Mouse (Mus musculus): ENCODE measurements at regions not wholly inside any gene's neighbourhood (a gene's known extent, or its start where the extent isn't known, plus 50 kb on each side); places are given as distances from the start of the nearest gene placed in this dataset.
A peak's percentile ranks its signal among the peaks of the same experiment; 100 is the strongest.

DNA sequence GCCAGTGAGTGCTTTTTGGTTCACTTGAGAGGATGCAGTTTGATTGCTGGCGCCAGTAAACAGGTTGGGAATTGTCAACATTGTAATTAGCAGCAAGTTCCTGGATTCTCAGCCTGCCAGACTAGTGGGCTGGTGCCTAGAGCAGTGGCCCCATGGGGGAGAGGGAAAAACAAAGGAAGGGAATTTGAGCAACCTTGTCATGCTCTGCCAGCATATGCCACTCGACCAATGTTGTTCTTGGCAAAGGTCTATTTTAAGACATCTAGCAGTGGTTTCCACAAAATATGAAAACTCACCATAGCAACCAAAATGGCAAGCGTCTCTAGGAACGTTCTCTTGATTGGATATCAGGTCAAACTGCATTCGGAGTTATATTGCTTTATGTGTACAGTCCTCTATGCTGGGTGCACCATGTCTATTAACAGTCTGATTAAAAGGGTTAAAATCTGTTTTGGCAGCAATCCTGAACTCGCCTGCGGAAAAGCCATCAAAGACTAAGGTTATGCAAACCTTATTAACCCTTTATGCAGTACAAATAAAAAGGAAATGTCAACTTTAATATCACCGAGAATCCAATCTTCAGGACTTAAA, 118.1 kb upstream of the Dpyd start:
- H3K36me3 ChIP-seq (ENCODE audit: control insufficient read depth, insufficient read depth, low read length) = no peaks in the 10 kb centered on the region
- no peaks in the 10 kb centered on the region for H3K27me3 ChIP-seq (ENCODE audit: control insufficient read depth, insufficient read depth, low read length)
- H3K9ac ChIP-seq (ENCODE audit: low read depth, low read length) = no peak overlapping the region
- peak overlapping the region; percentile 29; the same call in 1 of the 2 replicates for H3K4me3 ChIP-seq (ENCODE audit: insufficient read depth, low read depth, low read length)
- WGBS = 22% methylated on average over 8 of the region's 8 CpGs
- H3K27ac ChIP-seq (replicated peaks; ENCODE audit: insufficient read depth, low read depth, low read length) = no peak overlapping the region
- H3K4me1 ChIP-seq (ENCODE audit: control insufficient read depth, insufficient read depth, low read length) = no peaks in the 10 kb centered on the region
- DNase-seq (ENCODE audit: extremely low read depth, low read depth, low spot score) = peak; percentile 63
- no peak for TF ChIP-seq POLR2A (IDR thresholded peaks at IDR 0.05; ENCODE audit: extremely low read depth, insufficient read depth, low read length)
- no peak for TF ChIP-seq CTCF (IDR thresholded peaks at IDR 0.05; ENCODE audit: low read depth, low read length)
- H3K79me2 ChIP-seq (ENCODE audit: control insufficient read depth, insufficient read depth, low read length) = no peaks in the 10 kb centered on the region

DNA sequence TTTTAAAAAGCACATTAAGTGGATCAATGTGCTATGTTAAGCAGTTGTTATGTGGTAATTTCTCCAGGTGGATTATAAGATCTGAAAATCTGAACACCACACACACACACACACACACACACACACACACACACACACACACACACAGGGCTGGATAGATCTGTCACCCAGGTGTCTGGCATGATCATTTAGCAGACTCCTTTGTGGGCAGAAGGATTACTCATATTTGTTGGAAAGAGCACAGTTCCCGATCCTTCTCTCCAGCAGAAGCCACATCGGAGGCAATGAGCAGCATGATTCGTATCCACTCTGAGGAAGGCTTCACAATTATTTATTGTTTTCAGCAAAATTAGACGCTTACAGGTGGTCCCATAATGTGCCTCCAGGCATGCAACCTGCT, 116.6 kb upstream of the Dpyd start:
- WGBS = 89% methylated on average over 4 of the region's 4 CpGs
- H3K4me1 ChIP-seq (ENCODE audit: control insufficient read depth, insufficient read depth, low read length) = no peaks in the 10 kb centered on the region
- no peak for TF ChIP-seq POLR2A (IDR thresholded peaks at IDR 0.05; ENCODE audit: extremely low read depth, insufficient read depth, low read length)
- TF ChIP-seq CTCF (IDR thresholded peaks at IDR 0.05; ENCODE audit: low read depth, low read length) = no peak

DNA sequence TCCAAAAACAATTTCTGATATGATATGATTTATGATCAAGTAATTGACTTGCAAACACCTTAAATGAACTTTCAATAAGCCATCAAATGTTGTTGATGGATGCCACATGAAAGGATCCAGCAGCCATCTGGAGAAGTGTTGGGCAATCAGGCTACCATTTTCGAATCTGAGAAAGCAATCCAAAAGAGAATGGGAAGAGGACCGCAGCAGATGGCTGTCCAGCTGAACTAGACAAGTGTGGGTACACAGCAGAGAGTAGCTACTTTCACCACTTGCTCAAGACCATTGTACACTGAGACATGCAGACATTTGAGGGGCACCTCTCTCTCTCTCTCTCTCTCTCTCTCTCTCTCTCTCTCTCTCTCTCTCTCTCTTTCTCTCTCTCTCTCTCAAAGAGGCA, 102.3 kb upstream of the Dpyd start:
- H3K4me1 ChIP-seq (ENCODE audit: control insufficient read depth, insufficient read depth, low read length) = peaks cover 2% of the 10 kb centered on the region; the same call in 1 of the 2 replicates
- WGBS = 84% methylated on average over 2 of the region's 2 CpGs
- H3K4me3 ChIP-seq (ENCODE audit: insufficient read depth, low read depth, low read length) = no peak overlapping the region
- no peaks in the 10 kb centered on the region for H3K27me3 ChIP-seq (ENCODE audit: control insufficient read depth, insufficient read depth, low read length)
- H3K79me2 ChIP-seq (ENCODE audit: control insufficient read depth, insufficient read depth, low read length) = no peaks in the 10 kb centered on the region
- no peak overlapping the region for H3K9ac ChIP-seq (ENCODE audit: low read depth, low read length)
- H3K36me3 ChIP-seq (ENCODE audit: control insufficient read depth, insufficient read depth, low read length) = no peaks in the 10 kb centered on the region
- no peak for TF ChIP-seq CTCF (IDR thresholded peaks at IDR 0.05; ENCODE audit: low read depth, low read length)
- no peak for TF ChIP-seq POLR2A (IDR thresholded peaks at IDR 0.05; ENCODE audit: extremely low read depth, insufficient read depth, low read length)
- no peak overlapping the region for H3K27ac ChIP-seq (replicated peaks; ENCODE audit: insufficient read depth, low read depth, low read length)
- DNase-seq (ENCODE audit: extremely low read depth, low read depth, low spot score) = no peak

More for the DNA sequence above, 116.6 kb upstream of the Dpyd start:
- no peak for DNase-seq (ENCODE audit: extremely low read depth, low read depth, low spot score)
- Histone ChIP-seq H3K79me2 (ENCODE audit: control insufficient read depth, insufficient read depth, low read length) (no peaks in the 10 kb centered on the region), H3K36me3 (ENCODE audit: control insufficient read depth, insufficient read depth, low read length) (no peaks in the 10 kb centered on the region), H3K4me3 (ENCODE audit: insufficient read depth, low read depth, low read length) (no peak overlapping the region), H3K9ac (ENCODE audit: low read depth, low read length) (no peak overlapping the region), H3K27ac (replicated peaks; ENCODE audit: insufficient read depth, low read depth, low read length) (no peak overlapping the region), H3K27me3 (ENCODE audit: control insufficient read depth, insufficient read depth, low read length) (no peaks in the 10 kb centered on the region)

DNA sequence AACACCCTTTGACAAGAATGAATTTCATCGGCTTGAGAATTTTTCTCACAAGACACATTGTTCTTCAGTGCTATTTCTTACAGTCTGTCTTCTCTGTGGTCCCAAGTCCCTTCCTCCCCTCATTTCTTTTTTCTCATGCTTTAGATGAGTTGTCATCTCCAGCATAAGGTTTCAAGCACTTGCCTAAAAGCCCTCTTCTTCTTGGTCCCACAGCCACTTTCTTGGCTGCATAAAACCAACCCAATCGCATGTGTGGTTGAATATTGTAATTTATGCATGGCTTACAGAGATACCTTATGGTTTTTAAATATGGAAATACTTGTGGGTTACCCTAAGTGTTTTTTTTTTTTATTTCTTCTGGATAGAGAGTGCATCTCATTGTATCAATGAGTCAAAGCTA, 96.3 kb upstream of the Dpyd start:
- no peaks in the 10 kb centered on the region for H3K79me2 ChIP-seq (ENCODE audit: control insufficient read depth, insufficient read depth, low read length)
- TF ChIP-seq POLR2A (IDR thresholded peaks at IDR 0.05; ENCODE audit: extremely low read depth, insufficient read depth, low read length) (no peak), CTCF (IDR thresholded peaks at IDR 0.05; ENCODE audit: low read depth, low read length) (no peak)
- 94% methylated on average over 2 of the region's 2 CpGs for WGBS

DNA sequence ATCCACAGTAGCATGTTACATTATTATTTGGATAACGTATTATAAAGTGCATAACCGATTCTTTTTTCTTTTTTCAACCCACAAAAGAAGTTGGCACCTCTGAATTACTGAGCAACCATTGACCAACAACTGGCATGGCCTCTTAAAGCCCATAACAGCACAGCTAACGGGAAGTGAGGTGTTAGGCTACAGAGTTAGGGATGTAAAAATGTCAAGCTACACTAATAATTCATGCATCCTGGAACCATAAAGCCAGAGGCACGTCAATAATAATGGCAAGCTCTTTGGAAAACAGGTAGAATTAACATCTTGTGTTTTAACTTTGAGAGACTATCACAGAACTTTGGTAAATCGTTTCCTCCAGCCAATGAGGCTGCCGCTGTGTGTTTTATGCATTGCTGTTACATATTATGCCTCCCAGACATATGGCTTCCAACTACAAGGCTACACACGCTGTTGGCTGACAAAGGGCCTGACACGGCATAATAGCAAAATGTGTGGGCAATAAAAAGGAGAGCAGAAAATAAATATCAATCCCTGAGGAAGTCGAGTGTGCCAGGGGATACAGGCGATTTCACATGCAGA, 89.6 kb upstream of the Dpyd start:
- H3K9ac ChIP-seq (ENCODE audit: low read depth, low read length) = no peak overlapping the region
- no peaks in the 10 kb centered on the region for H3K79me2 ChIP-seq (ENCODE audit: control insufficient read depth, insufficient read depth, low read length)
- TF ChIP-seq CTCF (IDR thresholded peaks at IDR 0.05; ENCODE audit: low read depth, low read length) (no peak), POLR2A (IDR thresholded peaks at IDR 0.05; ENCODE audit: extremely low read depth, insufficient read depth, low read length) (no peak)
- WGBS = 84% methylated on average over 10 of the region's 10 CpGs
- no peaks in the 10 kb centered on the region for H3K36me3 ChIP-seq (ENCODE audit: control insufficient read depth, insufficient read depth, low read length)
- H3K27me3 ChIP-seq (ENCODE audit: control insufficient read depth, insufficient read depth, low read length) = no peaks in the 10 kb centered on the region
- H3K27ac ChIP-seq (replicated peaks; ENCODE audit: insufficient read depth, low read depth, low read length) = no peak overlapping the region
- peaks cover 2% of the 10 kb centered on the region; the same call in 1 of the 2 replicates for H3K4me1 ChIP-seq (ENCODE audit: control insufficient read depth, insufficient read depth, low read length)
- DNase-seq (ENCODE audit: extremely low read depth, low read depth, low spot score) = no peak
- no peak overlapping the region for H3K4me3 ChIP-seq (ENCODE audit: insufficient read depth, low read depth, low read length)

More for the DNA sequence above, 96.3 kb upstream of the Dpyd start:
- Histone ChIP-seq H3K27ac (replicated peaks; ENCODE audit: insufficient read depth, low read depth, low read length) (no peak overlapping the region), H3K9ac (ENCODE audit: low read depth, low read length) (no peak overlapping the region), H3K36me3 (ENCODE audit: control insufficient read depth, insufficient read depth, low read length) (no peaks in the 10 kb centered on the region), H3K4me1 (ENCODE audit: control insufficient read depth, insufficient read depth, low read length) (no peaks in the 10 kb centered on the region), H3K4me3 (ENCODE audit: insufficient read depth, low read depth, low read length) (no peak overlapping the region), H3K27me3 (ENCODE audit: control insufficient read depth, insufficient read depth, low read length) (no peaks in the 10 kb centered on the region)
- DNase-seq (ENCODE audit: extremely low read depth, low read depth, low spot score) = no peak

DNA sequence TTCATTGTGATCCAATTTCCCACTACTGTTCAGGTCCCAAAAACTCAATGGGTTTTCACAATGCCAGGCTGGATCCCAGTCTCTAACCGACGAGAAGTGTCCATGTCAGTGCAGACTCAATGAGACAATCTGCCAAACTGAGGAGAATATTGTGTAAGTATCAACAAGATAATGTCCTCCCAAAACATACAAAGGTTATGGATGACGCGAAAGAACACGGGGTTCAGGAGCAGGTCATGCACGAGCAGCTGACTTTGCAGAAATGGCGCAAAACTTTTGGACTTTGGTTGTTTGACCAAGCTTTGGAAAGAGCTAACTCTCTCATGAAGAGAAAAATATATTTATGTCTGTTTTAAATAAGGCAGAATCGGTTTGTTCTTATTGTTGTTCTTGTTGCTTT, 83.9 kb upstream of the Dpyd start:
- Histone ChIP-seq H3K4me3 (ENCODE audit: insufficient read depth, low read depth, low read length) (no peak overlapping the region), H3K9ac (ENCODE audit: low read depth, low read length) (0 out of 2 replicates have a peak overlapping the region, but pooled peaks have one; percentile 55), H3K36me3 (ENCODE audit: control insufficient read depth, insufficient read depth, low read length) (no peaks in the 10 kb centered on the region), H3K27ac (replicated peaks; ENCODE audit: insufficient read depth, low read depth, low read length) (peak overlapping the region; percentile 95), H3K4me1 (ENCODE audit: control insufficient read depth, insufficient read depth, low read length) (peaks cover 21% of the 10 kb centered on the region), H3K79me2 (ENCODE audit: control insufficient read depth, insufficient read depth, low read length) (no peaks in the 10 kb centered on the region), H3K27me3 (ENCODE audit: control insufficient read depth, insufficient read depth, low read length) (no peaks in the 10 kb centered on the region)
- no peak for TF ChIP-seq POLR2A (IDR thresholded peaks at IDR 0.05; ENCODE audit: extremely low read depth, insufficient read depth, low read length)
- TF ChIP-seq CTCF (IDR thresholded peaks at IDR 0.05; ENCODE audit: low read depth, low read length) = no peak
- DNase-seq (ENCODE audit: extremely low read depth, low read depth, low spot score) = peak; percentile 99
- 19% methylated on average over 8 of the region's 8 CpGs for WGBS

Measured in liver, adult 2 months (tissue).